Mouse (Mus musculus): ENCODE data around the gene Gm45233. TPM values are rescaled to one million over a fixed set of nuclear protein-coding genes. Genes with fewer than 3 reads are reported as not detected.
A peak's percentile ranks its signal among the peaks of the same experiment; 100 is the strongest.

Gm45233 gene
- polyA plus RNA-seq, 1 experiment from 2014 or later, result 0.22 TPM

DNA sequence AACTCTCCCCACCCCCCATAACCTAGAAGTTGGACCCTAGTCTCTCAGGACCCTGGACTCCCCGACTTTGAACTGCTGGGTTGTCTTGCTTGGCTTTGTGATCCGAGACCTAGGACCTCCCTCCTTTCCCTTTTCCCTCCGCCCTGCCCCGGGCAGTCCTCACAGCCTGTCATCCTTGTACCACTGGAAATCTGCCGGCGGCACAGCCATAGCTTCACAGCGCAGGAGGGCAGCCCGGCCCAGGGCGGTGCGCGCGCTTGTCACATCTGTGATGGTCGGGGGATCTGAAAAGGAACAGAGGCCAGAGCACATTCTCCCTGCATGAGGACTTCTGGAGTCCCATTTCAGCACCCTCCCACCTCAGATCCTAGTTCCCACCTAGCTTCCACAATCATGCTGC is 32.4 kb downstream of the Gm45233 start:
- WGBS, result 10% methylated on average over 13 of the region's 13 CpGs
- peaks cover 38% of the 10 kb centered on the region for H3K27me3 ChIP-seq (replicated peaks)
- peaks cover 29% of the 10 kb centered on the region for H3K36me3 ChIP-seq
- ATAC-seq (ENCODE audit: low FRiP score), result 0 out of 2 replicates have a peak, but pooled peaks have one; percentile 11
- no peak overlapping the region for H3K4me3 ChIP-seq (replicated peaks)
- no peaks in the 10 kb centered on the region for H3K4me1 ChIP-seq
- H3K4me2 ChIP-seq, result no peak overlapping the region
- H3K27ac ChIP-seq (replicated peaks), result no peak overlapping the region
- H3K9ac ChIP-seq (replicated peaks), result no peak overlapping the region
- no peaks in the 10 kb centered on the region for H3K9me3 ChIP-seq (replicated peaks)

DNA sequence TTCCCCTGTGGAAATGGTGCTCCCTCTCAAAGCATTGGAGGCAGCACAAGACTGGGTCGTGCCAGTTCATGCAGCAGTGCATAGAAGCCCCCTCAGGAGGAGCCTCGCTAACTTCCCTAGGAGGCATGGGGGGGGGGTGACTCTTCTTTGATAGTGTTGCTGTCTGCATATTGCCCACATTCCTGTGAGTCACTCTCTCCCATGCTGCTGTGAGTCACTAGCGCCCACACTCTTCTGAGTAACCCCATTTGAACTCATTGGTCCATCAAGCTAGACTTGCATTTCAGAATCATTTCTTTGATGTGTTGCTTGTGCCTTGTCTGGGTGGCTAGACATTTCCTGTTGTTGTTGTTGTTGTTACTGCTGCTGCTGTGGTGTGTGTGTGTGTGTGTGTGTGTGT is 37.3 kb downstream of the Gm45233 start:
- no peak for ATAC-seq (ENCODE audit: low FRiP score)
- Histone ChIP-seq H3K4me1 (peaks cover 21% of the 10 kb centered on the region), H3K9me3 (replicated peaks) (no peaks in the 10 kb centered on the region), H3K36me3 (peaks cover 12% of the 10 kb centered on the region), H3K27ac (replicated peaks) (no peak overlapping the region), H3K4me3 (replicated peaks) (no peak overlapping the region), H3K27me3 (replicated peaks) (peaks cover 29% of the 10 kb centered on the region), H3K9ac (replicated peaks) (no peak overlapping the region), H3K4me2 (no peak overlapping the region)
- WGBS, result 70% methylated on average over 3 of the region's 3 CpGs

DNA sequence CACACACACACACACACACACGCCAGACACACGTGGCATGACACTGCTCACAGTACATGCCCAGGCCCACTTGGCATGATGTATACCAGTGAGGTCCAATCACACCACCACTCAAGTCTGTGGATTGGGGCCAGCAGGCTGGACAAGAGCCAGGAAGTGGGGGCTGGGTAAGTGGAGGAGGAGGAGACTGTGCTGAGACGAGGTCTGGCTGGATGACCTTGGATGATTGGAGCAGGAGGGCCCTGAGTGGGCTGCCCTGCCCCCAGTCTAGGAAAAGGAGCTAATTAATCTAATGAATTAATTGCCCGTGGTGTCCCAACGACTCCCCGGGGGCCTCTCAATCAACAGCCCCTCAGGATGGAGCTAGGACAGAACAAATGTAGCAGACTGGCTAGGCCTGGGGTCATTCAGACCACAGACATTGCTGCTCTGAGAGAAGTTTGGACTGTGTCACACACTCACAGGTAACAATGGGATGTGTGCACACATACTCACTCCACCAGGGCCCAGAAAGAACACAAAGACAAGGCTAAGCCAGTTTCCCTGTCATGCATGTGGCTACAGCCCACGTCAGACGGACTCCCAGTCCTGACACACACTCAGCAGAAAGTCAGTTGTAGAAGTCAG is 38.3 kb downstream of the Gm45233 start:
- H3K4me3 ChIP-seq (replicated peaks), result no peak overlapping the region
- peaks cover 22% of the 10 kb centered on the region for H3K27me3 ChIP-seq (replicated peaks)
- peak; percentile 65 for ATAC-seq (ENCODE audit: low FRiP score)
- H3K9ac ChIP-seq (replicated peaks), result no peak overlapping the region
- no peak overlapping the region for H3K4me2 ChIP-seq
- H3K36me3 ChIP-seq, result peaks cover 12% of the 10 kb centered on the region
- H3K9me3 ChIP-seq (replicated peaks), result no peaks in the 10 kb centered on the region
- no peak overlapping the region for H3K27ac ChIP-seq (replicated peaks)
- WGBS, result 28% methylated on average over 8 of the region's 8 CpGs
- H3K4me1 ChIP-seq, result peaks cover 21% of the 10 kb centered on the region

DNA sequence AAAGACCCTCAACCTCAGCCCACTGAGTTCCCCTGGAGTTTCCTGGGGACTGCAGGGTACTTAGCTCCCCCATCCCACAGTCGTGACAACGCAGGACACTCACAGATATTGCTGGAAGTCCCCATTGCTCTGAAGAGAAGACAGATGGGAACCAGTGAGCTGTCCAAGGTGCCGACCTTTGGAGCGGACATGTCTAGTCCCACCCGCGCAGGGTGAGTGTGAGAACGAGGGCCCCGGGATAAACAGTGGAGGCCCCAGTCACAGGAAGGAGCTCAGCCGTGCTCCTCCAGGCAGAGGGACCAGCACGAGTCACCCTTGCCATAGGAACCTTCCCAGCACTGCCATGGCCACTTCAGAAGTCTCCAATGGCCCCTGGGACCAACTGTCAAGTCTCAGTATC is 39.3 kb downstream of the Gm45233 start:
- peaks cover 25% of the 10 kb centered on the region for H3K4me1 ChIP-seq
- no peak overlapping the region for H3K9ac ChIP-seq (replicated peaks)
- no peak overlapping the region for H3K4me3 ChIP-seq (replicated peaks)
- H3K9me3 ChIP-seq (replicated peaks), result no peaks in the 10 kb centered on the region
- WGBS, result 18% methylated on average over 10 of the region's 10 CpGs
- H3K36me3 ChIP-seq, result peaks cover 10% of the 10 kb centered on the region
- H3K27ac ChIP-seq (replicated peaks), result no peak overlapping the region
- peaks cover 12% of the 10 kb centered on the region for H3K27me3 ChIP-seq (replicated peaks)
- no peak overlapping the region for H3K4me2 ChIP-seq
- no peak for ATAC-seq (ENCODE audit: low FRiP score)

DNA sequence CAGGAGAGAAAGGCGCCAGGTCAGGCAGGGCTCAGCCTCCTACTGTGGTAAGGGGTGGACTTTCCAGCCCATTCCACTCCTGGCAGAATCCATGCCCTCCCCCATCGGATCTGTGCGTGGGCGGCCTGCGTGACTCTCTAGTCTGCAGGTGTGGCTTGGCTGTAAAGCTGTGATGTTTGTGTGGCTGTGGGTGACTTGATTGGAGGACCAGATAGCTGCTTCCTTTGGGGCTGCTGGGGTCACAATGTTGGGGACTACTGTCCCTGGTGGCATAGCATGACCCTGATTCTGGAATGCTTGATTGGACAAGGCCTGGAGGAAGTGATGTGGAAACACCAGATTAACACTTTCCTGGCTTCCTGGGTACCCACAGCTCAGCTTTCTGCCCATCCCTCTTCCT is 44.7 kb downstream of the Gm45233 start:
- peak overlapping the region; percentile 85; the same call in 1 of the 2 replicates for H3K27ac ChIP-seq (replicated peaks)
- no peaks in the 10 kb centered on the region for H3K27me3 ChIP-seq (replicated peaks)
- H3K9ac ChIP-seq (replicated peaks), result peak overlapping the region; percentile 97
- H3K4me2 ChIP-seq, result peak overlapping the region; percentile 67
- 45% methylated on average over 5 of the region's 5 CpGs for WGBS
- H3K4me3 ChIP-seq (replicated peaks), result peak overlapping the region; percentile 70
- ATAC-seq (ENCODE audit: low FRiP score), result no peak
- H3K4me1 ChIP-seq, result peaks cover 17% of the 10 kb centered on the region
- no peaks in the 10 kb centered on the region for H3K9me3 ChIP-seq (replicated peaks)
- no peaks in the 10 kb centered on the region for H3K36me3 ChIP-seq

DNA sequence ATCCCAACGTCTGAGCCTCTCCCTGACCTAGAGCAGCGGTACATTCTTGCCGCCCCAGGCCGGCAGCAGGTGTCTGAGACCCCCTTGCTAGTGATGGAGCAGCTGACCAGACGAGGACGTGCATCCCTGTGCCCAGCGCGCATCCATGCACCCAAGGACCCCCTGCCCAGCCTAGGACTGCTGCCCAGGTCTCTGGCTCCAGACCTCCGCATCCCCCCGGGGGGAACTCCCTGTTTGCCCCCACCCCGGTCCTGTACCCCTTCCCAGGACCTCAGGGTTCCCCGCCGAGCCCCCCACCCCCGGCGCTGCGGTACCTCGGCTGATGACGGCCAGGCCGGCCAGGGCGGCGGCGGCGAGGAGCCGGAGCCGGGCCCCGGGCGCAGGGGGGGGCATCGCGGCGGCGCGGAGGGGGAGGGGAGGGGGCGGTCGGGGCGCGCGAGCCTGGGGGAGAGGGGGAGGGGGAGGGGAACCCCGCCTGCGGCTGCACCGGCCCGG is 45.8 kb downstream of the Gm45233 start, which contains the start of gene Iglon5:
Iglon5 (minus strand) TSS at position 445 of the 495 bp plus-strand sequence.
- H3K4me3 ChIP-seq (replicated peaks), result peak within 1 kb of the TSS; percentile 70
- WGBS, result 3% methylated on average over 17 of the region's 41 CpGs
- no peaks in the 10 kb centered on the region for H3K9me3 ChIP-seq (replicated peaks)
- peaks cover 17% of the 10 kb centered on the region for H3K4me1 ChIP-seq
- H3K27ac ChIP-seq (replicated peaks), result peak within 1 kb of the TSS; percentile 85
- H3K9ac ChIP-seq (replicated peaks), result peak within 1 kb of the TSS; percentile 97
- H3K27me3 ChIP-seq (replicated peaks), result no peaks in the 10 kb centered on the region
- ATAC-seq (ENCODE audit: low FRiP score), result peak; percentile 73
- H3K36me3 ChIP-seq, result no peaks in the 10 kb centered on the region
- H3K4me2 ChIP-seq, result peak within 1 kb of the TSS; percentile 67

DNA sequence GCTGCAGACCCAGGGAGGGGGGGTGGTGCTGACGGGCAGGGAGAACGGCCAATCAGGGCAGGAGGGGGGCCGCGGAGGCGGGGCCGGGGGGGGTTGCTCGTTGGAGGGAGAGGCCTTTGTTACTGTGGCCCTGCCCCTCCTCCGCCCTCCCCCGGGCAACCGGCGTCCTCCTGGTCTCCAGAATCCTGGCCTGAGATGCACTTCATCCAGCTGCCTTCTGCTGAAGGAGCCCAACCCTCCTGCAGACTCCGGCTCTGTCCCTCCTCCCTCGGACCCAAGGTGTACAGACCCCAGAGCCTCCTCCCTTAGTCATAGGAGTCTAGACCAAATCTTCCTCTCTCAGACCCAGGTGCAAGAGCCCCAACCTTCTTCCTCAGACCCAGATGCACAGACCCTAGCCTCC is 46.3 kb downstream of the Gm45233 start:
- peak overlapping the region; percentile 67 for H3K4me2 ChIP-seq
- no peaks in the 10 kb centered on the region for H3K9me3 ChIP-seq (replicated peaks)
- H3K4me3 ChIP-seq (replicated peaks), result peak overlapping the region; percentile 70
- ATAC-seq (ENCODE audit: low FRiP score), result peak; percentile 92
- H3K36me3 ChIP-seq, result no peaks in the 10 kb centered on the region
- peak overlapping the region; percentile 85 for H3K27ac ChIP-seq (replicated peaks)
- H3K4me1 ChIP-seq, result peaks cover 17% of the 10 kb centered on the region
- H3K27me3 ChIP-seq (replicated peaks), result no peaks in the 10 kb centered on the region
- WGBS, result 4% methylated on average over 11 of the region's 13 CpGs
- H3K9ac ChIP-seq (replicated peaks), result peak overlapping the region; percentile 97

DNA sequence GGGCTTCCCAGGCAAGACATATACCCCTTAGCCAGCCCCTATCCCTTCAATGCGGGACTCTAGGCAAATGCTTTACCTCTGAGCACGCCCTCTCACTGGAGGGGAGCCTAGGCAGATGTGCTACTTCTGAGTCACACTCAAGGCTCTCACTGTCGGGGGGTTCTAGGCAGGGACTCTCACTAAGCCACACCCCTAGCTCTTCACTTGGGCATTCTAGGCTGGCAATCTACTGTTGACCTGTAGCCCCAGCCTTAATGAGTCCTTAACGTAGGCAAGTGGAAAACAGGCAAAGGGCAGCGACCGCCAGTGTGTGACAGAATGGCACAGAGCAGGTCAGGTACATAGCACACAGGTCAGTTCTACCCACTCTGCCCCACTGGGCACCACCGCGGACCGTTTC is 46.9 kb downstream of the Gm45233 start:
- H3K27me3 ChIP-seq (replicated peaks), result no peaks in the 10 kb centered on the region
- no peaks in the 10 kb centered on the region for H3K9me3 ChIP-seq (replicated peaks)
- H3K4me2 ChIP-seq, result peak overlapping the region; percentile 67
- H3K36me3 ChIP-seq, result no peaks in the 10 kb centered on the region
- no peak overlapping the region for H3K27ac ChIP-seq (replicated peaks)
- 64% methylated on average over 9 of the region's 9 CpGs for WGBS
- H3K4me3 ChIP-seq (replicated peaks), result no peak overlapping the region; the same call in 1 of the 2 replicates
- no peak overlapping the region for H3K9ac ChIP-seq (replicated peaks)
- H3K4me1 ChIP-seq, result peaks cover 17% of the 10 kb centered on the region
- ATAC-seq (ENCODE audit: low FRiP score), result peak; percentile 11; the same call in 1 of the 2 replicates

DNA sequence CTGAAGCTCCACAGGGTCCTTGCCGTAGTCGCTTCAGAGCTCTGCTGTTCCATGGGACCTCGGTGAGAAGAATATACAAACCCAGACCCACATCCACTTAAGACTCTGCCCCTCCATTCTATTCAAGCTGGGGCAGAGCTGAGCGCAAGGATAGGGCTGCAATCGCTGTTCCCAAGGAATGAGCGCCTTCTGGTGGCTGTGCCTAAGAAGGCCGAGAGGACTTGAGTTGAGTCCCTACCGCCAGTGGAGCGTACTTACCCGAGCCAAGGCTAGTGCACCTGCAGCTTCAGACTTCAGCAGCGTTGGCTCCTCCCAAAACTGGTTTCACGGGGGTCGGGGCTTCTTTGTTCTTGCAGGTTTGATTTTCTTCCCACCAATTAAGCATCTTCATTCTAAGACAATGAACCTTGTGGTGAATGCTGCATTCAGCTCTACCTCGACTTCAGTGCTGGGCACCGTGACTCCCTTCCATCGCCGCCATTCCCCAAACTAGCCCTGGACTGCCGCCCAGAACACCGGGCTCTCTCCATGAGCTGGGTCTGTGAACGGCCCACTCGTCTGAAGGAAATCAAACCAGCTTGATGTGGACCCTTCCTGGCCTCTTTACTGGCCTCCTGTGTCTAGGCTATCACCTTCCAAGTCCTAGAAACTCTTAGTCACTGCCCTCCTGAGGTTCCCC is 51.6 kb downstream of the Gm45233 start:
- peak; percentile 70 for ATAC-seq (ENCODE audit: low FRiP score)
- Histone ChIP-seq H3K4me3 (replicated peaks) (no peak overlapping the region), H3K9me3 (replicated peaks) (no peaks in the 10 kb centered on the region), H3K4me1 (peaks cover under 1% of the 10 kb centered on the region; the same call in 1 of the 2 replicates), H3K27ac (replicated peaks) (no peak overlapping the region), H3K4me2 (peak overlapping the region; percentile 22), H3K27me3 (replicated peaks) (no peaks in the 10 kb centered on the region), H3K9ac (replicated peaks) (no peak overlapping the region), H3K36me3 (no peaks in the 10 kb centered on the region)
- 13% methylated on average over 21 of the region's 21 CpGs for WGBS

DNA sequence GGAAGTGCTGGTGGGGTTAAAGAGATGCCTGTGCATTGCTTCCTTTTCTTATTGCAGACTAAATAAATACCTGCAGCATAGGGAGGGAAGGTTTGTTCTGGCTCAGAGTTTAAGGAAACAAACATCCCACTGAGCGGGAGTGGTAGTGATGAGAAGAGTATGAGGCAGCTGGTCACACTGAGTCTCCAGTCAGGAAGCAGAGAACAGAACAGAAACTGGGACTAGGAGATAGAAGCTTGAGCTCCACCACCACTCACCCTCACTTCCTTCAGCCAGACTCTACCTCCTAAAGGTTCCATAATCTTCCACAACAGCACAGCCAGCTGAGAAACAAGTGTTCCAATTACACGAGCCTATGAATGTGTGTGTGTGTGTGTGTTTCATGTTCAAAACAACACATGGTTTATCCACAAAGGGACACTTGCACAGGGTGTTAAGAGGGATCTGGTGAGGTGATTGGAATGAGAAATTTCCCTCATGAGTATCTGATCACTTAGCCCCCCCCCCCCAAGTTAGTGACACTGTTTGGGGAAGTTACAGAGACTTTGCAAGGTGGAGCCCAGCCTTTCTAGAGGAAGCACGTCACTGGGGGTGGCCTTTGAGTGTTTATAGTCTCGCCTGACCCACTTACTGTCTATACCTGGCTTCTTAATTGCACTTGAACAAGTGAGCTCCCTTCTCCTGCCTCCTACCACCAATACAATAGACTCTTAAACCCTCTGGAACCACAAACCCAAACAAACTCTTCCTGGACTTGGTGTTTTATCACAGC is 68.0 kb downstream of the Gm45233 start:
- H3K4me2 ChIP-seq, result no peak overlapping the region
- WGBS, result 52% methylated on average over 4 of the region's 4 CpGs
- ATAC-seq (ENCODE audit: low FRiP score), result no peak

DNA sequence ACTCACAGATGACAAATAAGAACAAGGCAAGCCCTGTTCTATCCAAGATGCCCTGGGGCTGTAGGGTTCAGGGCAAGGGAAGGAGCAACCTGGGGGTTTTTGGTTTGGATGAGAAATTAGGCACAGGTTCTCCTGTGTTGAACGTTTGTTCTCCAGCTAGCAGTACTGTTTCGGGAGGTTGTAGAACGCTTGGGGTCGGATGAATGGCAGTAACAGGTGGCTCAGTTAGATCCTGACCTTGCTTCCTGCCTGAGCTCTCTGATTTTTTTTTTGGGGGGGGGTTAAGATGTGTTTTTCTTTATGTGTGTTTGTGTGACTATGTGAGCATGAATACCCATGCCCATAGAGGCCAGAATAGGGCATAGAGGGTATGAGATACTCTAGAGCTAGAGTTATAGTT is 68.6 kb downstream of the Gm45233 start:
- H3K4me3 ChIP-seq (replicated peaks), result no peak overlapping the region
- no peaks in the 10 kb centered on the region for H3K27me3 ChIP-seq (replicated peaks)
- no peak overlapping the region for H3K9ac ChIP-seq (replicated peaks)
- ATAC-seq (ENCODE audit: low FRiP score), result no peak
- no peaks in the 10 kb centered on the region for H3K9me3 ChIP-seq (replicated peaks)
- no peaks in the 10 kb centered on the region for H3K4me1 ChIP-seq
- no peak overlapping the region for H3K27ac ChIP-seq (replicated peaks)
- no peaks in the 10 kb centered on the region for H3K36me3 ChIP-seq
- H3K4me2 ChIP-seq, result no peak overlapping the region
- 86% methylated on average over 4 of the region's 4 CpGs for WGBS

More for the DNA sequence above, 68.0 kb downstream of the Gm45233 start:
- no peaks in the 10 kb centered on the region for H3K36me3 ChIP-seq
- no peaks in the 10 kb centered on the region for H3K9me3 ChIP-seq (replicated peaks)
- no peak overlapping the region for H3K27ac ChIP-seq (replicated peaks)
- no peak overlapping the region for H3K9ac ChIP-seq (replicated peaks)
- no peak overlapping the region for H3K4me3 ChIP-seq (replicated peaks)
- H3K27me3 ChIP-seq (replicated peaks), result no peaks in the 10 kb centered on the region
- no peaks in the 10 kb centered on the region for H3K4me1 ChIP-seq
